7 mouse cellular contexts compared by ENCODE assay signal in the genomic region with DNA sequence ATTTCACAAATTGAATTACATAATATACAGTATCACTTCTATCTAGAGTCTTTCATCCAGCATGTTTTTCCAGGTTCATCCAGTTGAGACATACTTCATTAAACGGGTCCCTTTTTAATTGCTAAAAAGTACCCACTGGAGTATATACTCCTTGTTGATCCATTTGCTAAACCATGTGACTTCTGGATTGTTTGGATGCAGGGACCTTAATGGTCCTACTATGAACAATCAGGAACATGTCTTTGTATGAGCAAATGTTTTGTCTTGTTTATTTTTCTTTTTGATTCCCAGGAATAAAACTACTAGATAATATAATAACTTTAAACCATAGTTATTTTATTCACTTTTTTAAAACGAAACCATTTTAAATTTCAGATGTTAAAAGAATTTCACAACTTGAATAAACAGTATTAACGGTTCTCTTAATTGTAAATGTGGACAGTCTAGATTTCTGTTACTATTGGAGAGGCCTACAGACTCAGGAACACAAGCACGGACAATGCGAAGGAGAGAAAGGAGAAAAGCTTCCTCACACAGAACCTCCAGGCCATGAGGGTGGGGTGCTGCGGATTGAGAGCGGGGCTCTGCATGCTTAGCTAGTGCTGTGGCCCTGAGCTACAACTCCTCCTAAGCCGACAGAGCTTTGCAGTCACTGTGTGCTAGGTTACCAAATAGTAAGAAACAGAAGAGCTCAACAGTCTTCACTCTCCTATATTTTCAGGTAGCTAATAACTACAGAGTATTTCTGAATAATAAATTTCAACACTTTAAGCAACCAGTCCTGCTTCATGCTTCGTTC. TPM values are rescaled to one million over a fixed set of nuclear protein-coding genes. Genes with fewer than 3 reads are reported as not detected.
A peak's percentile ranks its signal among the peaks of the same experiment; 100 is the strongest.
DNase-seq lines count a peak whose midpoint lies in the region; ATAC-seq lines count a peak whose summit lies in the region.

No protein-coding gene starts in this region.

- peak overlapping the region; percentile 47 for H3K4me3 ChIP-seq in lung, embryonic 15.5 days
- H3K4me3 ChIP-seq in embryonic facial prominence, embryonic 11.5 days (ENCODE audit: low read depth, low read length): no peak overlapping the region
- H3K4me3 ChIP-seq in intestine, embryonic 15.5 days (replicated peaks): peak overlapping the region; percentile 21; the same call in 1 of the 2 replicates
- H3K4me3 ChIP-seq in neural tube, embryonic 15.5 days (replicated peaks): peak overlapping the region; percentile 12

- no peaks in the 10 kb centered on the region for H3K9me3 ChIP-seq in lung, embryonic 15.5 days
- H3K9me3 ChIP-seq in embryonic facial prominence, embryonic 11.5 days (replicated peaks; ENCODE audit: control insufficient read depth, low read length): no peaks in the 10 kb centered on the region
- H3K9me3 ChIP-seq in intestine, embryonic 15.5 days: no peaks in the 10 kb centered on the region
- H3K9me3 ChIP-seq in neural tube, embryonic 15.5 days (replicated peaks): no peaks in the 10 kb centered on the region

- no peak for ATAC-seq in lung, embryonic 15.5 days (ENCODE audit: borderline replicate concordance, extremely low read depth, low FRiP score, low TSS enrichment)
- no peak for ATAC-seq in embryonic facial prominence, embryonic 11.5 days (replicated peaks; ENCODE audit: insufficient number of reproducible peaks, low FRiP score, low TSS enrichment, low read depth)
- no peak for ATAC-seq in intestine, embryonic 15.5 days
- no peak for ATAC-seq in neural tube, embryonic 15.5 days (ENCODE audit: low FRiP score)

- H3K9ac ChIP-seq in lung, embryonic 15.5 days: peak overlapping the region; percentile 38
- H3K9ac ChIP-seq in embryonic facial prominence, embryonic 11.5 days (replicated peaks; ENCODE audit: low read length): 0 out of 2 replicates have a peak overlapping the region, but pooled peaks have one; percentile 25
- H3K9ac ChIP-seq in intestine, embryonic 15.5 days: peak overlapping the region; percentile 30; the same call in 1 of the 2 replicates
- no peak overlapping the region for H3K9ac ChIP-seq in neural tube, embryonic 15.5 days (replicated peaks)

- 50% methylated on average over 9 of the region's 9 CpGs for WGBS in lung, embryonic 15.5 days
- WGBS in embryonic facial prominence, embryonic 11.5 days: 76% methylated on average over 9 of the region's 9 CpGs
- 68% methylated on average over 9 of the region's 9 CpGs for WGBS in intestine, embryonic 15.5 days
- 76% methylated on average over 9 of the region's 9 CpGs for WGBS in neural tube, embryonic 15.5 days

- peaks cover 29% of the 10 kb centered on the region for H3K4me1 ChIP-seq in lung, embryonic 15.5 days
- no peaks in the 10 kb centered on the region for H3K4me1 ChIP-seq in embryonic facial prominence, embryonic 11.5 days (ENCODE audit: control insufficient read depth, insufficient read depth, low read length)
- 0 out of 2 replicates have a peak, but pooled peaks cover 3% of the 10 kb centered on the region for H3K4me1 ChIP-seq in intestine, embryonic 15.5 days (replicated peaks)
- peaks cover 17% of the 10 kb centered on the region for H3K4me1 ChIP-seq in neural tube, embryonic 15.5 days

- peak overlapping the region; percentile 55 for H3K4me2 ChIP-seq in lung, embryonic 15.5 days
- no peak overlapping the region for H3K4me2 ChIP-seq in embryonic facial prominence, embryonic 11.5 days (ENCODE audit: low read depth, low read length)
- H3K4me2 ChIP-seq in intestine, embryonic 15.5 days (replicated peaks): peak overlapping the region; percentile 50
- H3K4me2 ChIP-seq in neural tube, embryonic 15.5 days: peak overlapping the region; percentile 59

- H3K27ac ChIP-seq in lung, embryonic 15.5 days: peak overlapping the region; percentile 72
- no peak overlapping the region for H3K27ac ChIP-seq in embryonic facial prominence, embryonic 11.5 days (replicated peaks; ENCODE audit: low read depth, low read length)
- 0 out of 2 replicates have a peak overlapping the region, but pooled peaks have one; percentile 51 for H3K27ac ChIP-seq in intestine, embryonic 15.5 days
- no peak overlapping the region for H3K27ac ChIP-seq in neural tube, embryonic 15.5 days (replicated peaks)

- no peaks in the 10 kb centered on the region for H3K27me3 ChIP-seq in lung, embryonic 15.5 days
- H3K27me3 ChIP-seq in embryonic facial prominence, embryonic 11.5 days (ENCODE audit: control insufficient read depth, insufficient read depth, low read length): no peaks in the 10 kb centered on the region
- no peaks in the 10 kb centered on the region for H3K27me3 ChIP-seq in intestine, embryonic 15.5 days (replicated peaks)
- H3K27me3 ChIP-seq in neural tube, embryonic 15.5 days (replicated peaks): no peaks in the 10 kb centered on the region

- no peak for DNase-seq in lung, adult 18-20 months
- no peak for DNase-seq in embryonic facial prominence, embryonic 11.5 days (ENCODE audit: low spot score)
- no peak for DNase-seq in frontal cortex, postnatal 25 days (ENCODE audit: low spot score in 2 of 2)
- no peak for DNase-seq in layer of hippocampus, adult 18-20 months (ENCODE audit: low spot score in 2 of 2)

- H3K36me3 ChIP-seq in lung, embryonic 15.5 days: 0 out of 2 replicates have a peak, but pooled peaks cover 3% of the 10 kb centered on the region
- H3K36me3 ChIP-seq in embryonic facial prominence, embryonic 11.5 days (replicated peaks; ENCODE audit: control insufficient read depth, insufficient read depth, low read depth, low read length): no peaks in the 10 kb centered on the region
- H3K36me3 ChIP-seq in intestine, embryonic 15.5 days: no peaks in the 10 kb centered on the region
- 0 out of 2 replicates have a peak, but pooled peaks cover 6% of the 10 kb centered on the region for H3K36me3 ChIP-seq in neural tube, embryonic 15.5 days

RNA-seq across cellular contexts. Expression of gene Dnajb4, which starts 19.2 kb away (rescaled TPM):
- 38.2 and 41.4 TPM in 2 replicates for polyA plus RNA-seq in lung, embryonic 15.5 days (2015; fragmentation: Nextera tagmentation; extraction: Ambion mirVana)
- 31.1 and 32.6 TPM in 2 replicates for polyA plus RNA-seq in embryonic facial prominence, embryonic 11.5 days (2014; fragmentation: Nextera tagmentation; extraction: Ambion mirVana)
- 23.1 and 25.5 TPM in 2 replicates for polyA plus RNA-seq in intestine, embryonic 15.5 days (2015; fragmentation: Nextera tagmentation; extraction: Ambion mirVana)
- polyA plus RNA-seq in neural tube, embryonic 15.5 days (2015; fragmentation: Nextera tagmentation; extraction: Ambion mirVana): 45.6 and 48.7 TPM in 2 replicates
- total RNA-seq in layer of hippocampus, adult 18-20 months (2021): 10 to 100 TPM; 68.7 to 75.7 TPM

RNA-seq across cellular contexts. Expression of gene Fubp1, which starts 19.3 kb away (rescaled TPM):
- 261 and 272 TPM in 2 replicates for polyA plus RNA-seq in lung, embryonic 15.5 days (2015; fragmentation: Nextera tagmentation; extraction: Ambion mirVana)
- polyA plus RNA-seq in embryonic facial prominence, embryonic 11.5 days (2014; fragmentation: Nextera tagmentation; extraction: Ambion mirVana): 419 and 482 TPM in 2 replicates
- polyA plus RNA-seq in intestine, embryonic 15.5 days (2015; fragmentation: Nextera tagmentation; extraction: Ambion mirVana): 177 and 205 TPM in 2 replicates
- polyA plus RNA-seq in neural tube, embryonic 15.5 days (2015; fragmentation: Nextera tagmentation; extraction: Ambion mirVana): 184 and 185 TPM in 2 replicates
- total RNA-seq in layer of hippocampus, adult 18-20 months (2021): 100 to 1,000 TPM; 111 to 115 TPM

RNA-seq across cellular contexts. Expression of gene Gipc2, which starts 24.8 kb away (rescaled TPM):
- polyA plus RNA-seq in lung, embryonic 15.5 days (2015; fragmentation: Nextera tagmentation; extraction: Ambion mirVana): 10.0 and 11.2 TPM in 2 replicates
- polyA plus RNA-seq in embryonic facial prominence, embryonic 11.5 days (2014; fragmentation: Nextera tagmentation; extraction: Ambion mirVana): 4.2 TPM in 2 replicates
- polyA plus RNA-seq in intestine, embryonic 15.5 days (2015; fragmentation: Nextera tagmentation; extraction: Ambion mirVana): 171 and 172 TPM in 2 replicates
- 11.4 and 19.3 TPM in 2 replicates for polyA plus RNA-seq in neural tube, embryonic 15.5 days (2015; fragmentation: Nextera tagmentation; extraction: Ambion mirVana)
- 1 to 10 TPM; 1.1 to 1.4 TPM for total RNA-seq in layer of hippocampus, adult 18-20 months (2021)

Comparison
In these comparisons a context has a peak if more than half of its experiments do, and no peak if none do; other contexts are left out.
1. H3K27ac ChIP-seq: peak in lung, embryonic 15.5 days (single experiment) and intestine, embryonic 15.5 days (single experiment); none in embryonic facial prominence, embryonic 11.5 days (single experiment) and neural tube, embryonic 15.5 days (single experiment).